Mouse (Mus musculus) testis, adult 2 months (tissue): ENCODE data around the gene Acp4. TPM values are rescaled to one million over a fixed set of nuclear protein-coding genes. Genes with fewer than 3 reads are reported as not detected.
"Not testable (repeated sequence)": the region's sequence is repeated elsewhere in the genome, so short reads cannot be mapped to it uniquely, and the experiment has no call there.

Experiments
- H3K27ac ChIP-seq: fragments of 200-500 bp; 2 replicates; pipeline ENCODE4 v1.5.1; 2012; ENCODE audit warnings: low read depth, low read length; ENCODE audit not compliant: control insufficient read depth, insufficient read depth
- H3K27me3 ChIP-seq: fragments of 200-500 bp; 2 replicates; pipeline ENCODE4 v1.6.1; 2012; ENCODE audit warnings: mild to moderate bottlenecking, low read length, moderate library complexity; ENCODE audit not compliant: control insufficient read depth, insufficient read depth
- H3K36me3 ChIP-seq: fragments of 200-500 bp; 2 replicates; pipeline ENCODE4 v1.6.1; 2012; ENCODE audit warnings: mild to moderate bottlenecking, low read length; ENCODE audit not compliant: control insufficient read depth, insufficient read depth
- H3K4me1 ChIP-seq: fragments of 200-500 bp; 2 replicates; pipeline ENCODE4 v1.6.1; 2012; ENCODE audit warnings: low read length; ENCODE audit not compliant: control insufficient read depth, insufficient read depth
- H3K4me3 ChIP-seq: fragments of 200-500 bp; 2 replicates; pipeline ENCODE4 v1.5.1; 2012; ENCODE audit warnings: low read depth, mild to moderate bottlenecking, low read length, moderate library complexity, mixed read lengths; ENCODE audit not compliant: control insufficient read depth
- CTCF ChIP-seq: fragments of 200-500 bp; IDR thresholded peaks from 2 replicates; pipeline ENCODE4 v1.5.1; 2012; ENCODE audit warnings: low read depth, mild to moderate bottlenecking, inconsistent platforms, low read length, moderate library complexity; ENCODE audit not compliant: control insufficient read depth, insufficient read depth, insufficient replicate concordance
- POLR2A ChIP-seq: fragments of 200-500 bp; IDR thresholded peaks from 2 replicates; pipeline ENCODE4 v1.6.1; 2012; ENCODE audit warnings: low read depth, mild to moderate bottlenecking, inconsistent platforms, low read length, moderate library complexity; ENCODE audit not compliant: control insufficient read depth
- polyA plus RNA-seq: library from polyadenylated mRNA; depleted of rRNA; stranded (reverse); fragments of >200 nt; gene quantifications from 2 replicates; pipeline ENCODE4 v1.2.3, GENCODE M21; 2012; rRNA removed

Acp4 gene
- 29.1 and 29.8 TPM in 2 replicates for polyA plus RNA-seq

GRCm38 (mm10) chr7:44257278-44257677 lies at the start of gene Acp4:
Gene Acp4, minus strand, starts transcription at chr7:44257378.
- no peak within 1 kb of the TSS for H3K4me3 ChIP-seq
- peaks cover 2% of the 10 kb centered on the region; the same call in 1 of the 2 replicates for H3K4me1 ChIP-seq
- H3K36me3 ChIP-seq: no peaks in the 10 kb centered on the region
- H3K27me3 ChIP-seq: no peaks in the 10 kb centered on the region
- H3K27ac ChIP-seq: no peak within 1 kb of the TSS
- TF ChIP-seq CTCF (no peak), POLR2A (no peak)

- no peaks in the 10 kb centered on the region for H3K36me3 ChIP-seq
- H3K27ac ChIP-seq: no peak within 1 kb of the TSS
- peaks cover 27% of the 10 kb centered on the region for H3K4me1 ChIP-seq
- no peaks in the 10 kb centered on the region; the same call in none of the 2 replicates for H3K27me3 ChIP-seq
- TF ChIP-seq CTCF: no peak
- H3K4me3 ChIP-seq: peak within 1 kb of the TSS; percentile 88
Measured at GRCm38 (mm10) chr7:44306516-44307240, 49.5 kb upstream of the Acp4 start, which contains the start of gene Clec11a. Gene Clec11a, minus strand, starts transcription at chr7:44306902.

GRCm38 (mm10) chr7:44305686-44306085 lies 48.5 kb upstream of the Acp4 start:
- Histone ChIP-seq H3K4me1 (peaks cover 21% of the 10 kb centered on the region), H3K36me3 (no peaks in the 10 kb centered on the region), H3K27ac (no peak overlapping the region; the same call in 1 of the 2 replicates), H3K4me3 (peak overlapping the region; percentile 88), H3K27me3 (no peaks in the 10 kb centered on the region; the same call in none of the 2 replicates)
- TF ChIP-seq CTCF (no peak), POLR2A (no peak)

GRCm38 (mm10) chr7:44304775-44305641 lies 47.8 kb upstream of the Acp4 start:
- Histone ChIP-seq H3K36me3 (no peaks in the 10 kb centered on the region), H3K27me3 (no peaks in the 10 kb centered on the region), H3K27ac (peak overlapping the region; percentile 87), H3K4me1 (peaks cover 14% of the 10 kb centered on the region), H3K4me3 (peak overlapping the region; percentile 88)
- TF ChIP-seq CTCF: no peak
- TF ChIP-seq POLR2A: peak; percentile 96

GRCm38 (mm10) chr7:44304463-44304774 lies 47.2 kb upstream of the Acp4 start:
- Histone ChIP-seq H3K27me3 (no peaks in the 10 kb centered on the region), H3K4me1 (peaks cover 14% of the 10 kb centered on the region), H3K27ac (peak overlapping the region; percentile 87), H3K36me3 (no peaks in the 10 kb centered on the region), H3K4me3 (peak overlapping the region; percentile 88)
- TF ChIP-seq POLR2A (no peak), CTCF (no peak)

GRCm38 (mm10) chr7:44303346-44304340 lies 46.5 kb upstream of the Acp4 start:
- Histone ChIP-seq H3K27me3 (no peaks in the 10 kb centered on the region), H3K36me3 (no peaks in the 10 kb centered on the region), H3K4me3 (no peak overlapping the region; the same call in 1 of the 2 replicates), H3K27ac (no peak overlapping the region), H3K4me1 (peaks cover 14% of the 10 kb centered on the region)
- no peak for TF ChIP-seq POLR2A
- no peak for TF ChIP-seq CTCF

- H3K27me3 ChIP-seq, H3K27ac ChIP-seq, H3K36me3 ChIP-seq, H3K4me1 ChIP-seq, H3K4me3 ChIP-seq: not testable (repeated sequence)
Measured at GRCm38 (mm10) chr7:44297501-44297900, 40.3 kb upstream of the Acp4 start.
